Comparison of ENCODE assay signal across 9 mouse cellular contexts in genomic region chr2:12709156-12709923, GRCm38 (mm10).
DNase-seq lines count a peak whose midpoint lies in the region; ATAC-seq and TF ChIP-seq lines count a peak whose summit lies in the region.
"Had no signal": no experiment of that assay in that cellular context is flagged by ENCODE, and none has a peak within 500 bp of the region (broad histone marks: within the 10 kb centered on the region; RNA-seq: fewer than 3 reads in every experiment).

No protein-coding gene starts in this region.

- no peaks in the 10 kb centered on the region for H3K4me1 ChIP-seq in ES-E14 (ENCODE audit: control insufficient read depth in 2 of 2, insufficient read depth in 2 of 2, low read length in 2 of 2, poor library complexity in 1 of 2)
- H3K4me1 ChIP-seq in forebrain, embryonic 11.5 days (replicated peaks; ENCODE audit: control insufficient read depth, insufficient read depth, low read length), result no peaks in the 10 kb centered on the region
- 0 out of 2 replicates have a peak, but pooled peaks cover 9% of the 10 kb centered on the region for H3K4me1 ChIP-seq in heart, postnatal 0 days (ENCODE audit: control insufficient read depth, insufficient read depth)
- H3K4me1 ChIP-seq in liver, embryonic 14.5 days (replicated peaks; ENCODE audit: control insufficient read depth in 2 of 2, insufficient read depth in 2 of 2, low read length in 1 of 2), result no peaks in the 10 kb centered on the region
- H3K4me1 ChIP-seq in neural tube, embryonic 15.5 days, result peaks cover 6% of the 10 kb centered on the region; the same call in 1 of the 2 replicates

- WGBS in forebrain, embryonic 11.5 days, result 57% methylated on average over 16 of the region's 16 CpGs
- 33% methylated on average over 16 of the region's 16 CpGs for WGBS in heart, postnatal 0 days
- WGBS in liver, embryonic 14.5 days (ENCODE audit: insufficient replicate concordance), result 41% methylated on average over 16 of the region's 16 CpGs
- 47% methylated on average over 16 of the region's 16 CpGs for WGBS in neural tube, embryonic 15.5 days

- H3K4me2 ChIP-seq in forebrain, embryonic 11.5 days (ENCODE audit: low read depth, low read length, severe bottlenecking), result no peak overlapping the region
- peak overlapping the region; percentile 34; the same call in 1 of the 2 replicates for H3K4me2 ChIP-seq in heart, postnatal 0 days (ENCODE audit: low read depth, low read length)
- H3K4me2 ChIP-seq in liver, embryonic 14.5 days (ENCODE audit: low read depth), result no peak overlapping the region
- peak overlapping the region; percentile 45 for H3K4me2 ChIP-seq in neural tube, embryonic 15.5 days

- no peaks in the 10 kb centered on the region for H3K36me3 ChIP-seq in ES-E14 (ENCODE audit: control insufficient read depth, insufficient read depth, low read length, poor library complexity, severe bottlenecking)
- no peaks in the 10 kb centered on the region for H3K36me3 ChIP-seq in forebrain, embryonic 11.5 days (ENCODE audit: control insufficient read depth, insufficient read depth, low read length)
- no peaks in the 10 kb centered on the region for H3K36me3 ChIP-seq in heart, postnatal 0 days (replicated peaks; ENCODE audit: control insufficient read depth, insufficient read depth, low read length)
- no peaks in the 10 kb centered on the region for H3K36me3 ChIP-seq in liver, embryonic 14.5 days (replicated peaks; ENCODE audit: control insufficient read depth, insufficient read depth, low read depth)
- H3K36me3 ChIP-seq in neural tube, embryonic 15.5 days, result no peaks in the 10 kb centered on the region

- peak; percentile 16 for DNase-seq in ES-E14 (ENCODE audit: low read depth, low spot score)
- peak; percentile 9 for DNase-seq in c-Kit-negative CD71-positive TER-119-positive erythroid progenitor cells, embryonic 14.5 days (ENCODE audit: low read depth, low spot score)
- DNase-seq in forebrain, embryonic 11.5 days (ENCODE audit: low spot score), result peak; percentile 61
- peak; percentile 64 for DNase-seq in heart, postnatal 0 days (ENCODE audit: low spot score)
- DNase-seq in kidney, postnatal 36 days, result peak; percentile 61 to 70
- peak in 1 of 3 experiments; percentile 22 for DNase-seq in liver, embryonic 14.5 days (ENCODE audit: low read depth in 3 of 3, low spot score in 3 of 3)

- no peaks in the 10 kb centered on the region for H3K27me3 ChIP-seq in forebrain, embryonic 11.5 days (ENCODE audit: control insufficient read depth, insufficient read depth, low read length)
- no peaks in the 10 kb centered on the region for H3K27me3 ChIP-seq in heart, postnatal 0 days (ENCODE audit: control insufficient read depth, insufficient read depth, low read length)
- H3K27me3 ChIP-seq in liver, embryonic 14.5 days (ENCODE audit: control insufficient read depth, insufficient read depth, low read length), result no peaks in the 10 kb centered on the region
- no peaks in the 10 kb centered on the region for H3K27me3 ChIP-seq in neural tube, embryonic 15.5 days (replicated peaks)

- no peak overlapping the region for H3K4me3 ChIP-seq in ES-E14 (ENCODE audit: insufficient read depth in 1 of 2, low read depth in 1 of 2, low read length in 2 of 2, poor library complexity in 1 of 2, severe bottlenecking in 1 of 2)
- H3K4me3 ChIP-seq in forebrain, embryonic 11.5 days (ENCODE audit: low read depth, low read length), result no peak overlapping the region
- no peak overlapping the region for H3K4me3 ChIP-seq in heart, postnatal 0 days (ENCODE audit: low read depth, low read length)
- no peak overlapping the region for H3K4me3 ChIP-seq in liver, embryonic 14.5 days (ENCODE audit: insufficient read depth in 1 of 2, low read depth in 2 of 2, low read length in 2 of 2)
- no peak overlapping the region for H3K4me3 ChIP-seq in neural tube, embryonic 15.5 days (replicated peaks)

- in situ Hi-C loops in ES-E14 (cut with MboI; ENCODE audit: low sequenced_read_pairs in 2 of 2, unreplicated experiment in 2 of 2), result no loop called here

- ATAC-seq in forebrain, embryonic 11.5 days (replicated peaks; ENCODE audit: low FRiP score), result peak; percentile 80
- ATAC-seq in heart, postnatal 0 days (ENCODE audit: insufficient read depth, low read depth), result 0 out of 2 replicates have a peak, but pooled peaks have one; percentile 36
- ATAC-seq in liver, embryonic 14.5 days (ENCODE audit: insufficient read depth), result 0 out of 2 replicates have a peak, but pooled peaks have one; percentile 18
- ATAC-seq in neural tube, embryonic 15.5 days (ENCODE audit: low FRiP score), result peak; percentile 73; the same call in 1 of the 2 replicates
- no peak for ATAC-seq in erythroid progenitor cell, adult 5-6 weeks (replicated peaks; ENCODE audit: low FRiP score, poor library complexity, severe bottlenecking)

- TF ChIP-seq CTCF in heart, postnatal 0 days (IDR thresholded peaks at IDR 0.05; ENCODE audit: low read depth), result peak; percentile 78
- TF ChIP-seq CTCF in liver, embryonic 14.5 days (IDR thresholded peaks at IDR 0.05; ENCODE audit: low read depth), result peak; percentile 73

- no peak for TF ChIP-seq EP300 in heart, postnatal 0 days (IDR thresholded peaks at IDR 0.05; ENCODE audit: low read depth)
- no peak for TF ChIP-seq EP300 in liver, embryonic 14.5 days (IDR thresholded peaks at IDR 0.05; ENCODE audit: low read depth)

- no peak overlapping the region for H3K27ac ChIP-seq in ES-E14 (ENCODE audit: insufficient read depth, low read depth, low read length, poor library complexity, severe bottlenecking)
- no peak overlapping the region for H3K27ac ChIP-seq in forebrain, embryonic 11.5 days (ENCODE audit: low read depth, low read length)
- no peak overlapping the region for H3K27ac ChIP-seq in heart, postnatal 0 days (ENCODE audit: low read depth)
- H3K27ac ChIP-seq in liver, embryonic 14.5 days, result no peak overlapping the region
- no peak overlapping the region for H3K27ac ChIP-seq in neural tube, embryonic 15.5 days (replicated peaks)
- H3K27ac ChIP-seq: macrophage had no signal

- no peaks in the 10 kb centered on the region for H3K9me3 ChIP-seq in ES-E14 (ENCODE audit: control insufficient read depth, insufficient read depth, low read depth, low read length)
- no peaks in the 10 kb centered on the region for H3K9me3 ChIP-seq in forebrain, embryonic 11.5 days (ENCODE audit: control insufficient read depth, low read length)
- H3K9me3 ChIP-seq in heart, postnatal 0 days (replicated peaks; ENCODE audit: control insufficient read depth, low read length), result no peaks in the 10 kb centered on the region
- no peaks in the 10 kb centered on the region for H3K9me3 ChIP-seq in liver, embryonic 14.5 days (ENCODE audit: control insufficient read depth, low read length)
- H3K9me3 ChIP-seq in neural tube, embryonic 15.5 days (replicated peaks), result no peaks in the 10 kb centered on the region

- H3K9ac ChIP-seq in ES-E14 (ENCODE audit: insufficient read depth, low read depth, low read length, poor library complexity, severe bottlenecking), result no peak overlapping the region
- no peak overlapping the region for H3K9ac ChIP-seq in forebrain, embryonic 11.5 days (ENCODE audit: low read length)
- no peak overlapping the region for H3K9ac ChIP-seq in heart, postnatal 0 days (replicated peaks; ENCODE audit: low read depth, low read length)
- H3K9ac ChIP-seq in liver, embryonic 14.5 days (replicated peaks), result no peak overlapping the region
- no peak overlapping the region for H3K9ac ChIP-seq in neural tube, embryonic 15.5 days (replicated peaks)

TF ChIP-seq in ES-E14, 5 proteins besides CTCF, POLR2A, EP300 and RAD21:
- TF ChIP-seq CHD2 (IDR thresholded peaks at IDR 0.05; ENCODE audit: low read depth, low read length), result no peak
- TF ChIP-seq ZC3H11A (IDR thresholded peaks at IDR 0.05; ENCODE audit: borderline replicate concordance, low read depth, low read length), result peak; percentile 58

Comparison
In these comparisons a context has a peak if more than half of its experiments do, and no peak if none do; other contexts are left out.
1. H3K4me2 ChIP-seq: peak in heart, postnatal 0 days (single experiment) and neural tube, embryonic 15.5 days (single experiment); none in forebrain, embryonic 11.5 days (single experiment) and liver, embryonic 14.5 days (single experiment).